Mouse (Mus musculus) kidney, embryonic 14.5 days (tissue): ENCODE data around the gene Tmem40. TPM values are rescaled to one million over a fixed set of nuclear protein-coding genes. Genes with fewer than 3 reads are reported as not detected.
A peak's percentile ranks its signal among the peaks of the same experiment; 100 is the strongest.

Experiments
- ATAC-seq: fragments of 200-750 bp; cut with Nextera tagmentation; 2 replicates; pipeline ENCODE4 v1.8.0; 2017; ENCODE audit warnings: moderate number of reproducible peaks, mild to moderate bottlenecking, moderate TSS enrichment, moderate library complexity; ENCODE audit not compliant: low FRiP score, low TSS enrichment
- H3K27ac ChIP-seq: fragments of 300-500 bp; sonication (generic); 2 replicates; pipeline ENCODE4 v1.5.1; 2014; ENCODE audit warnings: low read depth, mild to moderate bottlenecking, low read length, moderate library complexity, mixed read lengths
- H3K27me3 ChIP-seq: fragments of 300-500 bp; sonication (generic); 2 replicates; pipeline ENCODE4 v1.6.1; 2014; ENCODE audit warnings: mild to moderate bottlenecking, low read length; ENCODE audit not compliant: control insufficient read depth, insufficient read depth
- H3K36me3 ChIP-seq: fragments of 300-500 bp; sonication (generic); 2 replicates; pipeline ENCODE4 v1.6.1; 2014; ENCODE audit warnings: low read length, mixed read lengths; ENCODE audit not compliant: control insufficient read depth, insufficient read depth
- H3K4me1 ChIP-seq: fragments of 300-500 bp; sonication (generic); 2 replicates; pipeline ENCODE4 v1.6.1; 2014; ENCODE audit warnings: low read length, mixed read lengths; ENCODE audit not compliant: control insufficient read depth, insufficient read depth
- H3K4me2 ChIP-seq: fragments of 300-500 bp; sonication (generic); replicated peaks from 2 replicates; pipeline ENCODE4 v1.6.1; 2014; ENCODE audit warnings: low read depth, mild to moderate bottlenecking, low read length
- H3K4me3 ChIP-seq: fragments of 300-500 bp; sonication (generic); 2 replicates; pipeline ENCODE4 v1.5.1; 2014; ENCODE audit warnings: mild to moderate bottlenecking, low read length
- H3K9ac ChIP-seq: fragments of 300-500 bp; sonication (generic); 2 replicates; pipeline ENCODE4 v1.6.1; 2014; ENCODE audit warnings: low read depth, mild to moderate bottlenecking, low read length, moderate library complexity
- H3K9me3 ChIP-seq: fragments of 300-500 bp; sonication (generic); 2 replicates; pipeline ENCODE4 v1.6.1; 2016; ENCODE audit warnings: low read length; ENCODE audit not compliant: control insufficient read depth
- WGBS: fragments of 180-500 bp; shearing (Covaris S2); extraction: QIAGEN DNeasy Blood & Tissue Kit; methylation state at CpG from one replicate; pipeline ENCODE4 v1.1.7; 2014; 5-methylcytosine and 5-hydroxymethylcytosine counted together
- polyA plus RNA-seq: library from polyadenylated mRNA; unstranded; fragments of >200 nt; fragmentation: Nextera tagmentation; extraction: Ambion mirVana; gene quantifications from 2 replicates; pipeline ENCODE4 v1.2.1, GENCODE M21; 2014

Tmem40 gene
- polyA plus RNA-seq, 1 experiment from 2014 or later: 1.4 TPM

- H3K4me2 ChIP-seq: no peak overlapping the region
- no peaks in the 10 kb centered on the region for H3K27me3 ChIP-seq
- no peak overlapping the region for H3K4me3 ChIP-seq
- H3K36me3 ChIP-seq: peaks cover 97% of the 10 kb centered on the region
- H3K9ac ChIP-seq: no peak overlapping the region; the same call in 1 of the 2 replicates
- H3K9me3 ChIP-seq: no peaks in the 10 kb centered on the region
- 92% methylated on average over 21 of the region's 21 CpGs for WGBS
- no peak for ATAC-seq
- no peaks in the 10 kb centered on the region for H3K4me1 ChIP-seq
- H3K27ac ChIP-seq: no peak overlapping the region
Measured at GRCm38 (mm10) chr6:115792691-115793215, 30.5 kb upstream of the Tmem40 start.

DNA sequence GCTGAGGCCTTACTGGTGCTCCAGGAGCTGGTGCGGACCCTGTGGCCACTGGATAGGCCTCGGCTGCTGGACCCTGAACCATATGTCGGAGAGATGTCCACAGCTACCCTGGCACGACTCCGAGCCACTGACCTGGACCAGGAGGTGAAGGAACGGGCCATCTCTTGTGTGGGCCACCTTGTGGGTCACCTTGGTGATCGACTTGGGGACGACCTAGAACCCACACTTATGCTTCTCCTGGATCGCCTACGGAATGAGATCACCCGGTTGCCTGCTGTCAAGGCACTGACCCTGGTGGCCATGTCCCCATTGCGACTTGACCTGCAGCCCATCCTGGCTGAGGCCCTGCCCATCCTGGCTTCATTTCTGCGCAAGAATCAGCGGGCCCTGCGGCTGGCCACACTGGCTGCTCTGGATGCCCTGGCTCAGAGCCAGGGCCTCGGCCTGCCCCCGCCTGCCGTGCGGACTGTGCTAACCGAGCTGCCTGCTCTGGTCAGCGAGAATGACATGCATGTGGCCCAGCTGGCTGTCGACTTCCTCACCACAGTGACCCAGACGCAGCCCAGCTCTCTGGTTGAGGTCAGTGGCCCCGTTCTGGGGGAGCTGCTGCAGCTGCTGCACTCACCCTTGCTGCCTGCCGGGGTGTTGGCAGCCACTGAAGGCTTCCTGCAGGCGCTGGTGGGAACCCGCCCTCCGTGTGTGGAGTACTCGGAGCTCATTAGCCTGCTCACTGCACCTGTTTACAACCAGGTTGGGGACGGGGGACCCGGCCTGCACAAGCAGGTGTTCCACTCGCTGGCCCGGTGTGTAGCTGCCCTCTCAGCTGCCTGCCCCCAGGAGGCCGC is 29.9 kb upstream of the Tmem40 start:
- Histone ChIP-seq H3K36me3 (peaks cover 96% of the 10 kb centered on the region), H3K4me1 (no peaks in the 10 kb centered on the region), H3K27me3 (no peaks in the 10 kb centered on the region), H3K27ac (no peak overlapping the region), H3K9ac (no peak overlapping the region; the same call in 1 of the 2 replicates), H3K4me2 (no peak overlapping the region), H3K4me3 (no peak overlapping the region), H3K9me3 (no peaks in the 10 kb centered on the region)
- WGBS: 77% methylated on average over 34 of the region's 34 CpGs
- peak; percentile 62 for ATAC-seq

- Histone ChIP-seq H3K27ac (no peak overlapping the region), H3K27me3 (no peaks in the 10 kb centered on the region), H3K9me3 (no peaks in the 10 kb centered on the region), H3K4me3 (no peak overlapping the region), H3K9ac (no peak overlapping the region), H3K4me2 (no peak overlapping the region), H3K4me1 (no peaks in the 10 kb centered on the region), H3K36me3 (peaks cover 96% of the 10 kb centered on the region)
- 89% methylated on average over 10 of the region's 10 CpGs for WGBS
- no peak for ATAC-seq
Measured at GRCm38 (mm10) chr6:115791016-115791415, 28.8 kb upstream of the Tmem40 start.

- Histone ChIP-seq H3K36me3 (peaks cover 87% of the 10 kb centered on the region), H3K27ac (no peak overlapping the region), H3K4me3 (no peak overlapping the region), H3K4me2 (no peak overlapping the region), H3K27me3 (no peaks in the 10 kb centered on the region), H3K4me1 (no peaks in the 10 kb centered on the region), H3K9me3 (no peaks in the 10 kb centered on the region), H3K9ac (no peak overlapping the region)
- no peak for ATAC-seq
- WGBS: 92% methylated on average over 3 of the region's 3 CpGs
Measured at GRCm38 (mm10) chr6:115782781-115783180, 20.6 kb upstream of the Tmem40 start.

GRCm38 (mm10) chr6:115776363-115776762 is 14.2 kb upstream of the Tmem40 start:
- Histone ChIP-seq H3K4me1 (peaks cover 20% of the 10 kb centered on the region), H3K9me3 (no peaks in the 10 kb centered on the region), H3K4me2 (peak overlapping the region; percentile 65), H3K27me3 (no peaks in the 10 kb centered on the region), H3K9ac (peak overlapping the region; percentile 77; the same call in 1 of the 2 replicates), H3K36me3 (peaks cover 24% of the 10 kb centered on the region), H3K4me3 (peak overlapping the region; percentile 78; the same call in 1 of the 2 replicates), H3K27ac (no peak overlapping the region)
- 43% methylated on average over 9 of the region's 9 CpGs for WGBS
- ATAC-seq: no peak

GRCm38 (mm10) chr6:115775838-115776237 is 13.6 kb upstream of the Tmem40 start:
- ATAC-seq: no peak
- no peaks in the 10 kb centered on the region for H3K9me3 ChIP-seq
- peak overlapping the region; percentile 24; the same call in 1 of the 2 replicates for H3K27ac ChIP-seq
- 40% methylated on average over 3 of the region's 3 CpGs for WGBS
- H3K4me3 ChIP-seq: peak overlapping the region; percentile 78
- H3K27me3 ChIP-seq: no peaks in the 10 kb centered on the region
- peaks cover 19% of the 10 kb centered on the region for H3K36me3 ChIP-seq
- peaks cover 20% of the 10 kb centered on the region for H3K4me1 ChIP-seq
- H3K9ac ChIP-seq: peak overlapping the region; percentile 77
- H3K4me2 ChIP-seq: peak overlapping the region; percentile 65

DNA sequence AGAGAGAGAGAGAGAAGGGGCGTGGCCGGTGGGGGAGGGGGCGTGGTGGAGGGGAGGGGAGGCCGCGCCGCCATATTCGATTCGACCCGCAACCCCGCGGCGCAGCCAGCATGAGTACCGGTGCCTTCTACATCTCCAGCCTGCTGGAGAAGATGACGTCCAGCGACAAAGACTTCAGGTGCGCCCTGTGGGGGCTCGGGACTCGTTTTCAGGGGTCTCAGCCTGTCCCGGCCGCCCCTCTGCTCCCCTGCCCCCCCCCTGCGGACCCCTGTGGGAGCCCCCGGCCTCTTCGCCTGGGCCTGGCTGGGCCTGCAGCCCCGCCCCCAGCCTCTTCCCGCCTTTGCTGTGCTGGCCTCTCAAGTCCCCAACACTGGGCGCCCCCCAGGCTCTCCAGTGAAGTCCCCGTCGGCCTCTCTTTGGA is 12.3 kb upstream of the Tmem40 start, which contains the start of gene Cand2:
Cand2 (plus strand) TSS at position 38 of the 421 bp plus-strand sequence.
- peak; percentile 87 for ATAC-seq
- Histone ChIP-seq H3K9me3 (no peaks in the 10 kb centered on the region), H3K4me2 (peak within 1 kb of the TSS; percentile 65), H3K27ac (peak within 1 kb of the TSS; percentile 65; the same call in 1 of the 2 replicates), H3K9ac (peak within 1 kb of the TSS; percentile 77), H3K4me3 (peak within 1 kb of the TSS; percentile 78), H3K27me3 (no peaks in the 10 kb centered on the region), H3K36me3 (peaks cover 10% of the 10 kb centered on the region; the same call in 1 of the 2 replicates), H3K4me1 (peaks cover 20% of the 10 kb centered on the region)
- WGBS: 3% methylated on average over 11 of the region's 28 CpGs

- peak; percentile 91 for ATAC-seq
- peak overlapping the region; percentile 60 for H3K4me2 ChIP-seq
- 2% methylated on average over 14 of the region's 14 CpGs for WGBS
- H3K27ac ChIP-seq: peak overlapping the region; percentile 47; the same call in 1 of the 2 replicates
- H3K36me3 ChIP-seq: peaks cover 7% of the 10 kb centered on the region; the same call in 1 of the 2 replicates
- H3K4me3 ChIP-seq: peak overlapping the region; percentile 78
- H3K4me1 ChIP-seq: peaks cover 20% of the 10 kb centered on the region
- no peaks in the 10 kb centered on the region for H3K9me3 ChIP-seq
- no peaks in the 10 kb centered on the region for H3K27me3 ChIP-seq
- H3K9ac ChIP-seq: peak overlapping the region; percentile 40
Measured at GRCm38 (mm10) chr6:115773966-115774413, 11.8 kb upstream of the Tmem40 start.

DNA sequence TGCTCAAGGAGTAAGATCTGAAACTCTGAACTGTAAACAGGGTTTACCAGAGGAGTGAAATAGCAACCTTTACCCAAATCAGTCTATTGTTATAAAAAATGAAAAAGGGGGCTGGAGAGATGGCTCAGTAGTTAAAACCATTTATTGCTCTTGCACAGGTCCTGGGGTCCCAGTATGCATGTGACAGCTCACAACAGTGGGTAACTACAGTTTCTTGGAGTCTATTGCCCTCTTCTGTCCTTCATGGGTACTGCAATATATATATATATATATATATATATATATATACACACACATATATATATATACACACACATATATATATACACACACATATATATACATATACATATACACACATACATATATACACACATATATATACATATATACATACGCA is 10.4 kb upstream of the Tmem40 start:
- no peak overlapping the region for H3K4me2 ChIP-seq
- H3K4me3 ChIP-seq: no peak overlapping the region
- no peaks in the 10 kb centered on the region for H3K36me3 ChIP-seq
- peaks cover 20% of the 10 kb centered on the region for H3K4me1 ChIP-seq
- H3K9me3 ChIP-seq: no peaks in the 10 kb centered on the region
- 82% methylated on average over 1 of the region's 1 CpGs for WGBS
- ATAC-seq: no peak
- no peak overlapping the region for H3K27ac ChIP-seq
- H3K27me3 ChIP-seq: no peaks in the 10 kb centered on the region
- no peak overlapping the region for H3K9ac ChIP-seq
